Mouse (Mus musculus) E14TG2a.4 (cell line): ENCODE measurements around the gene Slc24a5.

Experiments
- CTCF ChIP-seq: conservative IDR thresholded peaks from 2 replicates; pipeline ENCODE4 v1.5.1; 2014; ENCODE audit warnings: low read length
- NANOG ChIP-seq: IDR thresholded peaks from 2 replicates; pipeline ENCODE4 v1.6.1; 2014; ENCODE audit warnings: borderline replicate concordance, low read length, mixed read lengths

DNA sequence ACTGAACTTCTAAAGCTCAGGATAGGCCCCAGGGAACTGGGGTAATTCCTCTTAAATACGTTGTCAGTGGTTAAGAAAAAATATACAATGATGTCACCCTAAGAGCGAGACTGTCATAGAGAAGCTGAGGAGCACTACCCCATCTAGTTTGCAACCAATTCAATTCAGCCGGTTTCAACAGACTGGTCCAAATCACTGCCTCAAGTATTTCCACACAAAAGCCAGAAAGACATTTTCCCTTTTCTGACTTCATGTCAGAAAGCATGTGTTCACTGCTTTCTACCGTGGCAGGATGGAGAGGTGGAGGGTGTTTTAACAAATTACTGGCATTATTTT lies 54.3 kb downstream of the Slc24a5 start:
- no peak for TF ChIP-seq CTCF
- TF ChIP-seq NANOG, result no peak
